Mouse (Mus musculus) small intestine, adult 2 months (tissue): ENCODE data around the gene Prodh2.

Experiments
- CTCF ChIP-seq: fragments of 200-500 bp; IDR thresholded peaks from 2 replicates; pipeline ENCODE4 v1.5.1; 2012; ENCODE audit warnings: low read depth, mild to moderate bottlenecking, control low read depth, inconsistent platforms, low read length, moderate library complexity, mixed read lengths; ENCODE audit not compliant: insufficient replicate concordance, insufficient read length; ENCODE audit errors: extremely low read depth
- POLR2A ChIP-seq: fragments of 200-500 bp; IDR thresholded peaks from 2 replicates; pipeline ENCODE4 v1.6.1; 2012; ENCODE audit warnings: low read depth, mild to moderate bottlenecking, control low read depth, inconsistent platforms, low read length, moderate library complexity

GRCm38 (mm10) chr7:30477415-30478381, 15.7 kb upstream of the Prodh2 start:
- TF ChIP-seq CTCF (no peak), POLR2A (no peak)
